Mouse (Mus musculus) kidney, postnatal 14 days (tissue): ENCODE results near the gene Cradd.

Source experiments
- DNase-seq: peaks from one replicate; pipeline ENCODE4 v3.0.0; 2022; ENCODE audit warnings: mixed read lengths

Cradd gene

DNA sequence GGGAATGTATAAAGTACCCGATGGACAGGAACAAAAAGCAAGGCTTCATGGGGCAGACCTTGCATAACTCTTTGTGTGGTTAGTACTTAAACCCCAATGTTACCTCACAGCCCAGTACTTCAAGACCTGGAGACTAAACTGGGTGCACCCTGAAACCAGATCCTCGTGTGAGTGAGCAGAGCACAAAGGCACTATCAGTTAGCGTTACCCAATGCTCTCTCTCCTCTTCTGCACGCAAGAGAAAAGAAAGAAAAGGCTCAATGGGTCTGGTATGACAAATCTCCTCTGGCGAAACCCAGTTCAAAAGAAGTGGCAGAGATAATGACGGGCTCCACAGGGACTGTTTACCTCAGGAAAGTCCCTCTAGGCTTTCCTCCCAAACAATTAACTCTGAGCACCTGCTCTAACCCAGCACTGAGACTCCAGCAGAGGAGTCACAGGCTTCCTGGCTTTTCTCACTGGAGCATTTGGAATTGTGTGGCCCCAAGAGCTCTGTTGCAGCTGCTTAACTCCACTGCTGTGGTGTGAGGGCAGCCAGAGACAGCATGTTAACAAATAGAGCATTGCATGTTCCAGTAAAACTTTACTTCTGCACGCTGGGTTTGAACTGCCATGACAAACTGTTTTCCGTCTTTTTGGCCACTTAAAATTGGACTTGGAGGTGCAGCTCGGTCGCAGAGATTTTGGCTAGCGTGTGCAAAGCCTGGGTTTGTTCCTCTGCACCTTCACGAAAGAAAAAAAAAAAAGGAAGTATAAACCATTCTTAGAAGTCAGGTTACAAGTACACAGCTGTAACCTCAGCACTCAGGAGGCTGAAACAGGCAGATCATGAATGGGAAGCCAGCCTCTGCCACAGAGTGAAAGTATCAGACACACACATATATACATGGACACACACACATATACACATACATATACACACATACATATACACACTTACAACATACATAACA, 21.4 kb downstream of the Cradd start:
- DNase-seq: no peak

DNA sequence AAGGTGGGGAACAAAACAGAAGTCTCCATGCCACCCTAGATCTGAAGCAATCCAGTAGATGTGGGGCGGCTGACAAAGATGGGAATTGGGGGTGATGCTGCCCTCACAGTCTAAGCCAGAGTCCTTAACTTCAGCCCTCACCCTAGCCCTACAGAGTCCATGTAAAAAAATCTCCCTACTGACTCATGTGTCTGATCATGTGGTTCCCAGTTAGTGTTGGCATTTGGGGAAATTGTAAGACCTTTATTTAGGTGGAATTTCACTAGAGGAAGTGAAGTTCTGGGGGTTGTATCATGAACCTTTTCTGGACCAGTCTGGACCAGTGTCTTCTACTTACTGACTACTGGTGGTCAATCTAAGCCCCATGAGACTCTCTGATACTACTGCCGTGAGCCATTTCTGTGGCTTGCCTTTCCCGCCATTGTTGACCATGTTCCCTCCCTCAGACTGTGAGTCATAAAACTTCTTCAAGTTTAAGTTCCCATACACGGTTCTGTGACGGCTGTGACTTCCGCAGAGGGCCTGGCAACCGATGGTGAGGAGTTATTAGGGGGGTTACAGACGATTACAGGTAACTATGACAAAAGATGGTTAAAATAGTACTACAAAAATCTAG, 23.6 kb downstream of the Cradd start:
- DNase-seq: no peak

DNA sequence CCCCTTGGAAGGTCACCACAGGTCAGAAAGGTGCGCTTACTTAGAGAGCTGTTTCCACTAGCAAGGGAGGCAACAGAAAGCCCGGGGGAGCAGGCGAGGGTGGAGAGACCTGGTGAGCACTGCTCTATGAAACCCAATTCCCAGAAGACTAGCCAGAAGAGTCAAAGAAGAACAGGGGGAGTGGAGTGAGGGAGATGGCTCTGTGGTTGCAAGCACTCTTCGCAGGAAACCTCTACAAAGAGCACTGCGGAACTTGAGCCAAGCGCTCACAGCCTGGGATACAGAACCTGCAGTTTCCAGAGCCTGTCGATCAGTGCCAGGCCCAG, 24.2 kb downstream of the Cradd start:
- DNase-seq: no peak

GRCm38 (mm10) chr10:95299010-95299807, 24.7 kb downstream of the Cradd start:
- no peak for DNase-seq

DNA sequence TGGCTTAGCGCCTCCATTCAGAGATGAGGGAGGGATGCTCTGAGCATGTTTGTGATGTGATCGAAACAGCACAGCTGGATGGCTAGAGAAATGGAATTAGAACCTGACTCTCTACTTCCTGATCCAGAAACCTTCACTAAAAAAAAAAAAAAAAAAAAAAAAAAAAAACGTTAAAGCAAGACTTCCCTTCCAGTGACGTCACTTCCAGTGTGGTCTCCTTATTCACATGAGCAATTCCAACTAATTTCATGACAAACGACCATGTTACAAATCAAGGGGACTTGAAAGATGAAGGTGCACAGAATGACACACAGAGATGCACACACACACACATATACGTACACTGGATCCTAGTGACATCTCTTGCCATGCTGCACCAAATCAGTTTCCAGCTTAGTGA, 25.4 kb downstream of the Cradd start:
- no peak for DNase-seq

DNA sequence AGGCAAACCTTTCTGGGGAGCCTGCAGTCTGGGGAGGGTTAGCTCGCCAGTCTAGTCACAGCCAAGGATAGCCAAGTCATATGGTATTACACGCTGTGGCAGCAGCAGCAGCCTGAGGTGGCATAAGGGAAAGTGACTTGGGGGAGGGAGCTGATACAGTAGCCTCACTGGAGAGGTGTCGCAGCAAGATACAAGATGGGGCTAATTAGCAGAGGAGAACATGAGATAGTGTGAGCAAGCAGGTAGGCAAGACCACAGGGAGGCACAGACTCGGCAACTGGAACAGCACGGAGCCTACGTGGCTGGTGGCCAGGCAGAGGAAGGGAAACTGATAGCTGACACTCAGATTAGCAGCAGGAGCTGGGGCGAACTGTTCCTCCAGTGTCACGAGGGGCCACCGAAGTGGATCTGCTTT, 26.2 kb downstream of the Cradd start:
- no peak for DNase-seq

- DNase-seq: peak; percentile 67
These were observed 26.9 kb downstream of the Cradd start for GRCm38 (mm10) chr10:95297024-95297423.

GRCm38 (mm10) chr10:95293261-95293660, 30.7 kb downstream of the Cradd start:
- DNase-seq: no peak

- DNase-seq: no peak
These were observed 31.7 kb downstream of the Cradd start for GRCm38 (mm10) chr10:95292269-95292668.

DNA sequence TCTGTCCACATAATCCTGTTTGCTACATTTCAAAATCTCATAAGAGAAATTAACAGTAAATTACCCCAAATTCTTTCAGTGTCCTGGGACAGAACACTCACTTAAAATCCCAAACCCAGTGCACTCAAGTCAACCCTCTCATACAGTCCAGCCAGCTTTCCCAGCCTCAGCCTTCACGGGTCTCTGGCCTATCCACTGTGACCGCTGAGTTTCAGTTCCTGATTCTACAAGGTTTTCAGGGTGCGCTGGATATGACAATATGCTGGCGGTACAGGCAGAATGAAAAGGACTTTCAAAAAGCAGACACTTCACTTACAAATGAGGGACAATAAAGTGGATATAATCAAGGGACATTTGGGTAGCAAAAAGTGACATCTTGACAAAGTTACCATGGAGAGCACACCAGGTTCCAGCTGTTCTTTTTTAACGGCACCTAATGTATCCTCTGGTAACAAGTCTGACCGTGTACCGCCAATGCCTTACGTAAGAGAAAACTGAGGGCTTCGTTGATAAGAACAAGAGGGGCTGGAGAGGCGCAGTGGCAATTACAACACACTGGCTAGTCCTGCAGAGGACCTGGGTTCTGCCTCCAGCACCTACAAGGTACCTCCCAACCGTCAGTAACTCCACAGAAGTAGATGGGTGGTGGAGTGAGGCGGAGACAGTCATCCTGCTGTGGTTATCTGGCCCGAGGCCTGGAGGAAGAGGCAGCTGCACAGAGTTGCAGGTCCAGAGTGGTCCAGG, 32.6 kb downstream of the Cradd start:
- no peak for DNase-seq

DNA sequence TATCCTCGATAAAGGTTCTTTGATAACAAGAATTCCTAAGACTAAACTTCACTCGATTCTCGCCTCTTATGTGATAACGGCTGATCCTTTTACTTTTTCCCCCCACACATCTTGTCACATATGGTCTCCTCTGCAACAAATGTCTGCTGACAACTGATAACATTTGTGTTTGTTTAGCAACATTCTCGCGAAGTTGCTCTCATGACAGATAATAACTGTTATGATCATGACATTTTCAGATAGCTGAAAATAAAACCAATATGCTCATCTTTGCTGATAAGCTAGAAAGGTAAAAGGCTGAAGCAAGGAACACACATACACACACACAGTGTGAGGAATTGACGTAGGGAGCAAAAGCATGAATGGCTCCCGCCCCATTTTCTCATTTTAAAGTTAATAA, 34.1 kb downstream of the Cradd start:
- DNase-seq: no peak

- no peak for DNase-seq
These were observed 35.7 kb downstream of the Cradd start for GRCm38 (mm10) chr10:95288206-95288605.

DNA sequence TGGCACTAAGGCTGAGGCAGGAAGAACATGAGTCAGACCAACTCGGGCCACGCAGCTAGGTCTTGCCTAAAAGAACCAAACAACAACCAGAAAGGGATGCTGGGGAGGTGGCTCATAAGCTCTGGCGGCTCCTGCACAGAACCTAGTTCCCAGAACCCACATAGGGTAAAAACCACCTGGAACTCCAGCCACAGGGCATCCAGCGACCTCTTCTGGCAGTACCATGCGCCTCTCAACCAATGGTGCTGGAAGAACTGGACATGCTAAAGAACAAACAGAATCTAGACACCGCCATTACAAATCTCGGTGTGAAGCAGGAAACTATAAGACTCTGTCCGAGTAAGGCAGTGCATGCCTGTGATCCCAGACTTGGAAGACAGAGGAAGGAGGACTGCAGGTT, 36.6 kb downstream of the Cradd start:
- no peak for DNase-seq

GRCm38 (mm10) chr10:95283434-95283833, 40.5 kb downstream of the Cradd start:
- DNase-seq: no peak

- DNase-seq: no peak
These were observed 41.9 kb downstream of the Cradd start for GRCm38 (mm10) chr10:95281996-95282395.

DNA sequence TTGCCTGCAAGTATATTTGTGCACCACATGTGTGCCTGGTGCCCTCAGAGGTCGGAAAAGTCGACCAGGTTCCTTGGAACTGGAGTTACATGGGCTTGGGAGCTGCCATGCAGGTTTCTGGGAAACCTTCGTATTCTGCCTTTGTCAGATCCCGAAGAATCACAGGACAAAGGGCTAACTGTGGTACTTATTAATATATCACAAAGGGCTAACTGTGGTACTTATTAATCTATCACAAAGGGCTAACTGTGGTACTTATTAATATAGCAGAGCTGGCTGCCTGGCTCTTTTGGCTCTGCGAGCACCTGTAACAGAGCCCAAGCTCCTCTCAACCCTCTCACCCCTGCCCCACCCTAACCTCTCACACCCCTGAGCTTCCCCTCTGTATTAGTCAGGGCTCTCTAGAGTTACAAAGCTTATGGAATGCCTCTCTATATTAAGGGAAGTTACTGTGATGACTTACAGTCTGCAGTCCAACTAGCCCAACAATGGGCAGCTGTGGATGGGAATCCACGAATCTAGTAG, 42.4 kb downstream of the Cradd start:
- peak; percentile 17 for DNase-seq

DNA sequence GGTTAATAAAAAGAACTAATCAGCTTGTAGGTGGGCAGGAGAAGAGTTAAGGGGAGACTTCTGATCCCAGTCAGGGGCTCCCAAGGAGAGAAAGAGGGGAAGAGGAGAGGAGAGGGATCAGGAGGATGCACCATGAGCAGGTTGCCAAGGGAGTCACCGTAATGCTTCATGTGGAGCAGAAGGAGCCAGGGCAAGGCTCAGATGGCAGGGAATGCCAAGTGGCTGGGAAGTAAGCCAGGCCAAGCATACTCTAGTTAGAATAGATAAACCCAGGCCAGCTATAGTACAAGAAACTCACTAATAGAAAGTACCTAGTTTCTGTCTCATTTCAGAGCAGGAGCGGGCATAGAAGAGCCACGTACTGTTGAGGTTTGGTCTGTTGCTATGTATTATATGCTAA, 43.6 kb downstream of the Cradd start:
- peak; percentile 58 for DNase-seq

DNA sequence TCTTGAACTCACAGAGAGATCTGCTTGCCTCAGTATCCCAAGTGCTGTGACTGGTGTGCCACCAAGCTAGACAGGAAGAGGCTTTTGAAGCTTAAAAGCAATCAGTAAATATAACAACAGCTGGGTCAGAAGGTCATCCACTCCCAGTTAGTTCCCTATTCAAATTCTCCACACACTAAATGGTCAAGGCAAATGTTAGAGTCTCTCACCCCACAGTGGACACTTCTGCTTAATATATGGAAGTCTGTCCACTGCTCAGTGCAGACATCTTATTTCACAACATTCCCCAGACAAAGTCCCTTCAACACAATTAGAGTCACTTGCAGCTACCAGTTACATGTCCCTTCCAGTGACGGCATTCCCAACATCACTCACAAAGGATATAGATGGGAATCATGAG, 44.5 kb downstream of the Cradd start:
- DNase-seq: no peak

DNA sequence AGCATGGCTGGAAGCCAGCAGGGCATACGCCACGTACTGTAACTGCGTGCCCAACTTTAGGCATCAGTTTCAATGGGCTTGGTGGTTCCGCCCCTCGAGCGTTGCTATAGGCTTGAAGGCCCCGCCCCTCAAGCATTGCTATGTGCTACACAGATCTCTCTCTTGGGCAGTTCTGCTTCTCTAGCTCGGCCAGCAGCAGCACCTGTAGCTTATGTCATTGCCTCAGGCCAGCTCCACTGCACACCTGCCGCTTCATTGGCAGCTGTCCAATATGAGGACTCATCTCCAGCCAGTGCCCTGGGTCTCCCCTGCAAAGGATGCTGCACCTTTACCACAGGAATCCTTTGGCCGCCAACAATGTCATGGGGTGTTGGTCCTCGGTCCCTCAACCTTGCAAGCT, 45.8 kb downstream of the Cradd start:
- DNase-seq: no peak

GRCm38 (mm10) chr10:95275488-95275887, 48.4 kb downstream of the Cradd start:
- no peak for DNase-seq

GRCm38 (mm10) chr10:95273226-95273625, 50.7 kb downstream of the Cradd start:
- DNase-seq: no peak

- no peak for DNase-seq
These were observed 54.8 kb downstream of the Cradd start for GRCm38 (mm10) chr10:95269151-95269550.

DNA sequence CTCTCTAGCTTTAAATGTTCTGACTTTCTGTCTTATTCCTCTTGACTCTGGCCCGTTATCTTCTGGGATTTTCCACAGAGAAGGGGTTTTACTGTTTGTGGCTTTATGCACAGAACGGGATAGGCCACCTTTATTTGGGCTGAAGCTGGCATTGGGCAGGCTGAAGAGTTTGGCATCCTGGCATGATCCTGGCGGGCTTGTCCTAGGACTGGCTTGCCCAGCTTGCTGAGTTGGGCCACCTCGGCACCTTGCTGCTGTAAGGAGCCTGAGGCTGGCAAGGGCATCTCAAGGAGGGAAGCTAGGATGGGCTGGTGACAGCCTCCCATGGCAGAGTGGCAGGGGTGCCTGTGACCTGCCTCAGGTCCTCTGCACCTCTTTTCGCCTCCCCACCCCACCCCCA, 55.6 kb downstream of the Cradd start:
- no peak for DNase-seq
